Mouse (Mus musculus) stomach, embryonic 16.5 days (tissue): ENCODE data around the gene Hist1h2bp. TPM values are rescaled to one million over a fixed set of nuclear protein-coding genes. Genes with fewer than 3 reads are reported as not detected.
"Not testable (repeated sequence)": the region's sequence is repeated elsewhere in the genome, so short reads cannot be mapped to it uniquely, and the experiment has no call there.

Experiments
- ATAC-seq: fragments of 200-750 bp; cut with Nextera tagmentation; 2 replicates; pipeline ENCODE4 v1.8.0; 2017; ENCODE audit warnings: moderate number of reproducible peaks, moderate TSS enrichment; ENCODE audit not compliant: insufficient read depth, low FRiP score
- H3K27ac ChIP-seq: fragments of 300-500 bp; sonication (generic); 2 replicates; pipeline ENCODE4 v1.5.1; 2014; ENCODE audit warnings: low read length
- H3K27me3 ChIP-seq: fragments of 300-500 bp; sonication (generic); 2 replicates; pipeline ENCODE4 v1.6.1; 2014; ENCODE audit warnings: low read length, control low read depth, mixed read lengths; ENCODE audit not compliant: control insufficient read depth, insufficient read depth
- H3K36me3 ChIP-seq: fragments of 300-500 bp; sonication (generic); 2 replicates; pipeline ENCODE4 v1.6.1; 2014; ENCODE audit warnings: low read length; ENCODE audit not compliant: control insufficient read depth, insufficient read depth
- H3K4me1 ChIP-seq: fragments of 300-500 bp; sonication (generic); 2 replicates; pipeline ENCODE4 v1.6.1; 2014; ENCODE audit warnings: low read length, control low read depth, mixed read lengths; ENCODE audit not compliant: control insufficient read depth, insufficient read depth
- H3K4me2 ChIP-seq: fragments of 300-500 bp; sonication (generic); 2 replicates; pipeline ENCODE4 v1.6.1; 2014; ENCODE audit warnings: low read depth, low read length, mixed read lengths
- H3K4me3 ChIP-seq: fragments of 300-500 bp; sonication (generic); replicated peaks from 2 replicates; pipeline ENCODE4 v1.5.1; 2014; ENCODE audit warnings: mild to moderate bottlenecking, low read length
- H3K9ac ChIP-seq: fragments of 300-500 bp; sonication (generic); 2 replicates; pipeline ENCODE4 v1.6.1; 2014; ENCODE audit warnings: low read length
- H3K9me3 ChIP-seq: fragments of 300-500 bp; sonication (generic); replicated peaks from 2 replicates; pipeline ENCODE4 v1.6.1; 2016; ENCODE audit warnings: low read length, control low read depth; ENCODE audit not compliant: control insufficient read depth
- WGBS: fragments of 180-500 bp; shearing (Covaris S2); extraction: QIAGEN DNeasy Blood & Tissue Kit; methylation state at CpG from one replicate; pipeline ENCODE4 v1.1.7; 2014; 5-methylcytosine and 5-hydroxymethylcytosine counted together
- polyA plus RNA-seq: library from polyadenylated mRNA; unstranded; fragments of >200 nt; fragmentation: Nextera tagmentation; extraction: Ambion mirVana; gene quantifications from 2 replicates; pipeline ENCODE4 v1.2.1, GENCODE M21; 2015

The Hist1h2bp gene
- polyA plus RNA-seq, 1 experiment from 2014 or later, result 1.4 TPM

GRCm38 (mm10) chr13:21782361-21783254 is 4.7 kb upstream of the Hist1h2bp start:
- H3K27me3 ChIP-seq, H3K9me3 ChIP-seq, ATAC-seq, H3K36me3 ChIP-seq: not testable (repeated sequence)
- Histone ChIP-seq H3K4me3 (peak overlapping the region; percentile 51), H3K4me1 (peaks cover 36% of the 10 kb centered on the region), H3K4me2 (peak overlapping the region; percentile 62), H3K9ac (peak overlapping the region; percentile 76), H3K27ac (peak overlapping the region; percentile 88)
- WGBS, result 3% methylated on average over 17 of the region's 35 CpGs

- peak within 1 kb of the TSS; percentile 91 for H3K27ac ChIP-seq
- peak within 1 kb of the TSS; percentile 62 for H3K4me2 ChIP-seq
- H3K4me1 ChIP-seq, result peaks cover 39% of the 10 kb centered on the region
- H3K4me3 ChIP-seq, result peak within 1 kb of the TSS; percentile 51
- under 1% methylated on average over 15 of the region's 20 CpGs for WGBS
- H3K36me3 ChIP-seq, result no peaks in the 10 kb centered on the region
- ATAC-seq, result peak; percentile 67
- no peaks in the 10 kb centered on the region for H3K9me3 ChIP-seq
- peak within 1 kb of the TSS; percentile 76 for H3K9ac ChIP-seq
- H3K27me3 ChIP-seq, result no peaks in the 10 kb centered on the region
Observed at GRCm38 (mm10) chr13:21783255-21783617, 4.0 kb upstream of the Hist1h2bp start, which contains the start of gene Hist1h3i. Gene Hist1h3i, minus strand, starts transcription at chr13:21783370.

- no peak for ATAC-seq
- peak overlapping the region; percentile 62 for H3K4me2 ChIP-seq
- H3K36me3 ChIP-seq, result no peaks in the 10 kb centered on the region
- peak overlapping the region; percentile 91 for H3K27ac ChIP-seq
- peak overlapping the region; percentile 64 for H3K9ac ChIP-seq
- under 1% methylated on average over 9 of the region's 9 CpGs for WGBS
- no peaks in the 10 kb centered on the region for H3K27me3 ChIP-seq
- H3K4me3 ChIP-seq, result peak overlapping the region; percentile 40
- H3K9me3 ChIP-seq, result no peaks in the 10 kb centered on the region
- peaks cover 41% of the 10 kb centered on the region for H3K4me1 ChIP-seq
Observed at GRCm38 (mm10) chr13:21783734-21784161, 3.5 kb upstream of the Hist1h2bp start.

GRCm38 (mm10) chr13:21784311-21784710 is 3.0 kb upstream of the Hist1h2bp start:
- H3K4me3 ChIP-seq, result peak overlapping the region; percentile 40
- H3K27me3 ChIP-seq, result no peaks in the 10 kb centered on the region
- H3K4me2 ChIP-seq, result peak overlapping the region; percentile 62
- WGBS, result 30% methylated on average over 6 of the region's 6 CpGs
- H3K36me3 ChIP-seq, result no peaks in the 10 kb centered on the region
- ATAC-seq, result no peak
- H3K27ac ChIP-seq, result peak overlapping the region; percentile 91
- peak overlapping the region; percentile 64 for H3K9ac ChIP-seq
- no peaks in the 10 kb centered on the region for H3K9me3 ChIP-seq
- peaks cover 41% of the 10 kb centered on the region for H3K4me1 ChIP-seq

- H3K4me1 ChIP-seq, result peaks cover 37% of the 10 kb centered on the region
- no peaks in the 10 kb centered on the region for H3K27me3 ChIP-seq
- peak overlapping the region; percentile 49 for H3K4me2 ChIP-seq
- H3K9me3 ChIP-seq, result no peaks in the 10 kb centered on the region
- peak overlapping the region; percentile 87 for H3K27ac ChIP-seq
- WGBS, result 5% methylated on average over 8 of the region's 8 CpGs
- H3K9ac ChIP-seq, result peak overlapping the region; percentile 62
- H3K4me3 ChIP-seq, result peak overlapping the region; percentile 43
- no peaks in the 10 kb centered on the region for H3K36me3 ChIP-seq
- ATAC-seq, result no peak
Observed at GRCm38 (mm10) chr13:21786189-21786898, 917 bp upstream of the Hist1h2bp start.

- Histone ChIP-seq H3K36me3 (no peaks in the 10 kb centered on the region), H3K4me3 (peak overlapping the region; percentile 24), H3K27ac (peak overlapping the region; percentile 72), H3K4me2 (peak overlapping the region; percentile 49), H3K9ac (peak overlapping the region; percentile 58), H3K4me1 (peaks cover 29% of the 10 kb centered on the region), H3K27me3 (no peaks in the 10 kb centered on the region), H3K9me3 (no peaks in the 10 kb centered on the region)
- ATAC-seq, result no peak; the same call in 1 of the 2 replicates
- 25% methylated on average over 13 of the region's 21 CpGs for WGBS
Observed at GRCm38 (mm10) chr13:21787760-21788593, 716 bp downstream of the Hist1h2bp start.

GRCm38 (mm10) chr13:21789925-21790324 is 2.7 kb downstream of the Hist1h2bp start:
- Histone ChIP-seq H3K4me1 (peaks cover 19% of the 10 kb centered on the region; the same call in 1 of the 2 replicates), H3K27me3 (no peaks in the 10 kb centered on the region), H3K9ac (no peak overlapping the region), H3K27ac (no peak overlapping the region), H3K4me2 (no peak overlapping the region), H3K36me3 (no peaks in the 10 kb centered on the region), H3K4me3 (no peak overlapping the region), H3K9me3 (no peaks in the 10 kb centered on the region)
- 51% methylated on average over 6 of the region's 6 CpGs for WGBS
- ATAC-seq, result no peak

- H3K9me3 ChIP-seq, result no peaks in the 10 kb centered on the region
- no peak for ATAC-seq
- H3K27ac ChIP-seq, result no peak overlapping the region; the same call in 1 of the 2 replicates
- no peaks in the 10 kb centered on the region for H3K36me3 ChIP-seq
- H3K4me2 ChIP-seq, result peak overlapping the region; percentile 58
- H3K4me1 ChIP-seq, result peaks cover 19% of the 10 kb centered on the region; the same call in 1 of the 2 replicates
- no peaks in the 10 kb centered on the region for H3K27me3 ChIP-seq
- H3K4me3 ChIP-seq, result peak overlapping the region; percentile 33
- WGBS, result 13% methylated on average over 16 of the region's 18 CpGs
- peak overlapping the region; percentile 62 for H3K9ac ChIP-seq
Observed at GRCm38 (mm10) chr13:21790601-21791283, 3.5 kb downstream of the Hist1h2bp start.
